Mouse (Mus musculus) midbrain, embryonic 13.5 days (tissue): ENCODE data around the gene Il1r1. TPM values are rescaled to one million over a fixed set of nuclear protein-coding genes. Genes with fewer than 3 reads are reported as not detected.

Source experiments
- ATAC-seq: fragments of 200-750 bp; cut with Nextera tagmentation; 2 replicates; pipeline ENCODE4 v1.8.0; 2017; ENCODE audit warnings: mild to moderate bottlenecking, moderate TSS enrichment, moderate library complexity
- H3K27ac ChIP-seq: fragments of 300-500 bp; sonication (generic); 2 replicates; pipeline ENCODE4 v1.5.1; 2015; ENCODE audit warnings: inconsistent platforms, mild to moderate bottlenecking, moderate library complexity
- H3K27me3 ChIP-seq: fragments of 300-500 bp; sonication (generic); 2 replicates; pipeline ENCODE4 v1.6.1; 2015; ENCODE audit warnings: mild to moderate bottlenecking, inconsistent platforms
- H3K36me3 ChIP-seq: fragments of 300-500 bp; sonication (generic); 2 replicates; pipeline ENCODE4 v1.6.1; 2015; ENCODE audit warnings: mild to moderate bottlenecking, inconsistent platforms
- H3K4me1 ChIP-seq: fragments of 300-500 bp; sonication (generic); replicated peaks from 2 replicates; pipeline ENCODE4 v1.6.1; 2015; ENCODE audit warnings: inconsistent platforms
- H3K4me2 ChIP-seq: fragments of 300-500 bp; sonication (generic); replicated peaks from 2 replicates; pipeline ENCODE4 v1.6.1; 2015; ENCODE audit warnings: moderate library complexity, mild to moderate bottlenecking, inconsistent platforms
- H3K4me3 ChIP-seq: fragments of 300-500 bp; sonication (generic); replicated peaks from 2 replicates; pipeline ENCODE4 v1.5.1; 2015; ENCODE audit warnings: mild to moderate bottlenecking, inconsistent platforms
- H3K9ac ChIP-seq: fragments of 300-500 bp; sonication (generic); replicated peaks from 2 replicates; pipeline ENCODE4 v1.6.1; 2015; ENCODE audit warnings: mild to moderate bottlenecking, inconsistent platforms
- H3K9me3 ChIP-seq: fragments of 300-500 bp; sonication (generic); 2 replicates; pipeline ENCODE4 v1.6.1; 2016; ENCODE audit warnings: mild to moderate bottlenecking, inconsistent platforms
- WGBS: fragments of 180-500 bp; shearing (Covaris S2); methylation state at CpG from one replicate; pipeline ENCODE4 v1.1.7; 2015; 5-methylcytosine and 5-hydroxymethylcytosine counted together
- polyA plus RNA-seq: library from polyadenylated mRNA; unstranded; fragments of >200 nt; fragmentation: Nextera tagmentation; extraction: Ambion mirVana; gene quantifications from 2 replicates; pipeline ENCODE4 v1.2.1, GENCODE M21; 2015

The Il1r1 gene
- polyA plus RNA-seq, 1 experiment from 2014 or later: 0.55 TPM

DNA sequence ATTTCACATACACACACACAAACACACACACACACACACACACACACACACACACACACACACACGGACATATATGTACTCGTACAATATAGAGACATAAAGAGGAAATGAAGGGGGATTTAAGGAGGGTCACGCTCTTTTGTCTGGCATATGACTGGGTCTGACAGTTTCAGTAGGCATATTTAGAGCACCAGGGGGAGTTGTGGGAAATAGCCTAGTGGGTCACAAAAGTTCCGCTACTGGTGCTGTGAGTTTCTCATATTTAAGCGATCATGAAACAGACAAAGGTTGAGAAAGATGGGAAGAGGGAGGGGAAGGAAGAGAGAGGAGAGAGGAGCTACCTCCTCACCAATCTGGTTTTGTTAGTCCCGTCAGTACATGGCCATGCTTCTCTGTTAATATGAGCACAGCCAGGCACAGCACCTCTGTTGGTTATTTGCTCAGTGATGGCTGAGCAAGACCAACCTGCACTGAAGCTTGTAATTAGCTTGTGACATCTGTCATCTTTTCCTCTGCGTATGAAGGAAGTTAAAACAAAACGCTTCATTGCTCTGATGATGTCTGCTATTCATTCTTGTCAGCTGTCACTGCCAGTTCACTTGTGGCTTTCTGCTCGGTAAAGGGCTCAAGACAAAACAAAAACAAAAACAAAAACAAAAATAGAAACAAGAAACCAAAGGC is 37.7 kb downstream of the Il1r1 start:
- H3K27me3 ChIP-seq: 0 out of 2 replicates have a peak, but pooled peaks cover 7% of the 10 kb centered on the region
- WGBS: 85% methylated on average over 9 of the region's 9 CpGs
- H3K27ac ChIP-seq: no peak overlapping the region
- ATAC-seq: no peak
- H3K4me1 ChIP-seq: peaks cover 8% of the 10 kb centered on the region
- no peaks in the 10 kb centered on the region for H3K9me3 ChIP-seq
- no peak overlapping the region for H3K4me3 ChIP-seq
- no peak overlapping the region for H3K9ac ChIP-seq
- H3K4me2 ChIP-seq: no peak overlapping the region
- no peaks in the 10 kb centered on the region for H3K36me3 ChIP-seq

DNA sequence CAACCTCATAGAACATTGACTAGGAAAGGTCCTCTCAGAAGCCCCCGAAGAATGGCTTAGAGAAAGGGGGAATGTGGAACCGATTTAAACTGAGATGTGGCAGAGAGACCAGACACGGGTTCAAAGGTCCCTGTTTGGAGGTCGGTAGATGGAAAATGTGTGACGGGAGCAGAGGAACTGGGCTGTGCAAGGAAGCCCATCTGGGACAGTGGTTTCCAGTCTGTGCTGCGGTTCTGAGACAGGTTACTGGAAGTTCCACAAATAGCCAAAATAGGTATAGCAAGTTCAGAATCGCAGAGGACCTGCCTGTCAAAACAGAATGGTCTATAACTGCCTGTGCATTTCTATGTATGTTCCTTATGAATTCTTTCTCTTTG is 38.2 kb downstream of the Il1r1 start:
- ATAC-seq: no peak
- H3K4me3 ChIP-seq: no peak overlapping the region
- no peaks in the 10 kb centered on the region for H3K36me3 ChIP-seq
- peaks cover 8% of the 10 kb centered on the region for H3K4me1 ChIP-seq
- no peak overlapping the region for H3K27ac ChIP-seq
- no peaks in the 10 kb centered on the region for H3K9me3 ChIP-seq
- 90% methylated on average over 7 of the region's 7 CpGs for WGBS
- H3K27me3 ChIP-seq: 0 out of 2 replicates have a peak, but pooled peaks cover 7% of the 10 kb centered on the region
- H3K4me2 ChIP-seq: no peak overlapping the region
- no peak overlapping the region for H3K9ac ChIP-seq

DNA sequence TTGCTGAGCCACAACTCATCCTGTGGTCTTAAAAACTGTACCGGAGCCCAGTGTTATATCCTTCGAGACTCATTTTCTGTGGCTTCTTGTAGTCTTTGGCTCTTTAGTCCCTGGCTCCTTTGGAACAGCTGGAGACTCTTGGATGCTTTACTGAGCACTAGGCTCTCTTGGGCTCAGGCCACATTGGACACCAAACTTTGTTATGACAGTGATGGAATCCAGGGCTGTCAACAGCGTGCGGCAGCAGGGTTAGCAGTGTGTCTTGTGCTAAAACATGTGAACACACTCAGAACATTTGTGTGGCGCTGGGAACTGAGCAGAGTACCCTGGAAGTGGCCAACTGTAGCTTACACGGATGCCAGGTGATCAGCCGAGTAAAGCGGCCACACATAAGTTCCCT is 38.8 kb downstream of the Il1r1 start:
- Histone ChIP-seq H3K4me1 (peaks cover 8% of the 10 kb centered on the region), H3K4me3 (no peak overlapping the region), H3K9ac (no peak overlapping the region), H3K36me3 (no peaks in the 10 kb centered on the region), H3K9me3 (no peaks in the 10 kb centered on the region), H3K4me2 (no peak overlapping the region), H3K27ac (no peak overlapping the region), H3K27me3 (0 out of 2 replicates have a peak, but pooled peaks cover 7% of the 10 kb centered on the region)
- ATAC-seq: no peak
- 97% methylated on average over 8 of the region's 8 CpGs for WGBS

DNA sequence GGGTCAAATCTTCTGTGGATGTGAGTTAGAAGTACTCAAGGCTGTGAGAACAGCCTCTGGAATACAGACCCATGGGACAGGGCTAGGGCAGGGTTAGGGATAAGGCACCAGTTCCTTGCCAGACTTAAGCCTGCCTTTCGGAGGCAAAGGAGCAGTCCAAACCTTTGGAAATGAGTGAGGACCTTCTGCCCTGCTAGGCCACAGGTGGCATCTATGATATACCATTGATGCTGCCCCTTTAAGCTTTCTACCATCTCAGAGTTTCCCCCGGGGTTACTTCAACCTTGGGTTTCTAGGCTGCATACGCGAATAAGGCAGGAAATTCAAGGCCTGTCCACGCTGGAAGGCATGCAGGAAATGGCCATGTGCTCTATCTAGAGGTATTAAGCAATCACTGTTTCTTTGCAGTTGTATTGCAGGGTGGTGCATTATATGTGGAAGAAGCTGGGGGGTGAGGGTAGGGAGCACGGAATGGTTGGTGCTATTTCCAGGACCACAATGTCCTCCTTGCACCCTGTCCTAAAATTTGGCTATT is 40.5 kb downstream of the Il1r1 start:
- no peak for ATAC-seq
- Histone ChIP-seq H3K27me3 (0 out of 2 replicates have a peak, but pooled peaks cover 7% of the 10 kb centered on the region), H3K4me1 (peaks cover 8% of the 10 kb centered on the region), H3K9me3 (no peaks in the 10 kb centered on the region), H3K9ac (no peak overlapping the region), H3K4me2 (no peak overlapping the region), H3K4me3 (no peak overlapping the region), H3K36me3 (no peaks in the 10 kb centered on the region), H3K27ac (no peak overlapping the region)
- WGBS: 88% methylated on average over 6 of the region's 6 CpGs

DNA sequence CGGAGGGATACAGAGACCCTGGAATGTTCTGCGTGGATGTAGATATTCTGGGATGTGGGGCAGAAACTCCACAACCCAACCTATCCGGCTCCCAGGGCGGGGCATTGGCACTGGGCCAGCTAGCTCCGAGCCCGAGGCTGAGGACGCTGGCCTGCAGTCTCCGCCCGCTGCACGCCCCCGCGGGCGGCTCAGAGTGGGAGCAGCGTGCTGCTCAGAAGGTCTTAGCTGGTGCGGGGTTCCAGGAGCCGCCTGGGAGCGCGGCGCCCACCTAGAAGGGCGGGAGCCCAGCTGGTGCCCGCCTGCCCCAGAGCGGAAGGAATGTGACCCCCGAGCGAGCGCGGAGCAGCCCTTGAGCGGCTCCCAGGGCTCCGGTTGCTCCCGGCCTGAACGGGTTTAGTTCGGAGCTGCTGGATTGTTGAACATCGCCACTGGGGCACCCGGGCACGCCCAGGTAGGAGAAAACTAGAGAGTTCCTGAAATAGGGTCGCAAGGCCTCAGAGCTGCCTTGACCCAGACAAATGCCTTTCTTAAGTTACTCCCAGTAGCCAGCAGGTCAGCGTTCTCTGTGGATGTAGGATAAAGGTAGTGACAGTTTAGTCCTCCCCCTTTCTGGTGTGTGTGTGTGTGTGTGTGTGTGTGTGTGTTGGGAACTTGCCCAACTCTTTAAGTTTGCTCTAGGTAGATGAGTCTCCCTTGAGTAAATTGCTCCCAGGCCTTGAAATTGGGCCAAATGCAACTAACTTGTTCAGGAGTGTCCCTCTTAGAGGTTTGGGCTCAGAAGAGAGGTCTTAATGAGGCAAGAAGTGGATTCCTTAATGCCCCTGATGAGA is 41.8 kb downstream of the Il1r1 start:
- H3K27me3 ChIP-seq: 0 out of 2 replicates have a peak, but pooled peaks cover 7% of the 10 kb centered on the region
- H3K9ac ChIP-seq: peak overlapping the region; percentile 59
- H3K36me3 ChIP-seq: no peaks in the 10 kb centered on the region
- no peak overlapping the region for H3K27ac ChIP-seq
- WGBS: 4% methylated on average over 36 of the region's 36 CpGs
- peak overlapping the region; percentile 82 for H3K4me2 ChIP-seq
- ATAC-seq: peak; percentile 87
- no peaks in the 10 kb centered on the region for H3K9me3 ChIP-seq
- H3K4me1 ChIP-seq: peaks cover 8% of the 10 kb centered on the region
- H3K4me3 ChIP-seq: peak overlapping the region; percentile 45

DNA sequence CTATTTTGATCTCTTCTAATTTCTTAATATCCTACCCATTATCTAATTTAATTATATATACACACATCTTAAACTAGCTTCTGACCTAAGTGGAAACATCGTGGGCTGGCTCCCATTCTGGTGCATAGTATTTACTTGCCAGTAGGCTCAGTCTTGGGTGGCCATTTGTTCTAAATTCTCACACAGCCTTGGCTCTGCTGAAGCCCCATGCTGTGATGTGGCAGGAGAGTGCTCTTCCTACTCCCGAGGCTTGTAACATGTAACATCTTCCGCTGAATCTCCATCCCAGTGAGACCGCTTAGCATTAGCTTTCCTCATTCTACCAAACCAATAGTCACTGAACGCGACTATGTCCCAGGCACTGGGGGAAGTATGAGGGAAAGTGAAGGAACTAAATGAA is 43.0 kb downstream of the Il1r1 start:
- no peak overlapping the region for H3K9ac ChIP-seq
- H3K4me1 ChIP-seq: peaks cover 8% of the 10 kb centered on the region
- H3K4me2 ChIP-seq: no peak overlapping the region
- H3K27me3 ChIP-seq: 0 out of 2 replicates have a peak, but pooled peaks cover 7% of the 10 kb centered on the region
- 90% methylated on average over 6 of the region's 6 CpGs for WGBS
- no peak for ATAC-seq
- no peak overlapping the region for H3K4me3 ChIP-seq
- no peaks in the 10 kb centered on the region for H3K9me3 ChIP-seq
- H3K36me3 ChIP-seq: no peaks in the 10 kb centered on the region
- no peak overlapping the region for H3K27ac ChIP-seq

DNA sequence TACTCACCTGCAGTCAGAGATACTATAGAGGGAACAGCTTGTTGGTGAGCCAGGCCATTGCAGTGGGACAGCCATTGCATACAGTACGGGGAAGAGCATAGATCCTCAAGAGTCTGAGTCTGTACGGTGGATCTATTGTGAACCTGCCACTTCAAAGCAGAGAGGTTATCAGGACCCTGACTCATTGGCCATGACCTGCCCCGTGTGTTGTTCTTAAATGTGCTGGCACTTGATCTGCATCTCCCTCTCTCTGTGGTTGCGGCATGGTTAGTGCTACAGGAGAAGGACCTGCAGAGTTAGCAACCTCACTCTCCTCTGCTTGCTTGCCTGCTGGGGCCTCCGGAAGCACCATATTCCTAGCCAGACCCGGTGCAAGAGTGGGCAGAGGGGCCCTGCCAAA is 43.7 kb downstream of the Il1r1 start:
- peaks cover 8% of the 10 kb centered on the region for H3K4me1 ChIP-seq
- 87% methylated on average over 6 of the region's 6 CpGs for WGBS
- no peak for ATAC-seq

DNA sequence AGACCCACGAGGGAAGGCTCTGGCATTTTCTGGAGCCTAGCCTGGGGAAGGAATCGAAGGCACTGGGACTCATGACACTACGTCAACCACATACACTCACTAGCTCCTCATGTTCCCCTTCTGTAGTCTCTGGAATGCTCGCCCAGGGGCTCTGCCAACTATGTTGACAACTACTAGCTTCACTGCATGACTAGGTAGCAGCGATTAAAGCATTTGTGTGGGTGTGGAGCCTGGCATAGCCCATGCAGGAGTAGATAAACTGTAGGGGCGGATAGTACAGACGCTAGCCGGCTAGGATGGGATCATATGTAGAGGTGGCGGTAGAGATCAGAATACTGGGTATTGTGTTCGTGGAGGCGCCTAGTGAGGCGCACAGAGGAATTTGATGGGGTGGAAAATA is 45.5 kb downstream of the Il1r1 start:
- 94% methylated on average over 12 of the region's 12 CpGs for WGBS
- H3K27ac ChIP-seq: no peak overlapping the region
- H3K4me1 ChIP-seq: peaks cover 8% of the 10 kb centered on the region
- no peak overlapping the region for H3K4me2 ChIP-seq
- no peak for ATAC-seq
- H3K27me3 ChIP-seq: 0 out of 2 replicates have a peak, but pooled peaks cover 7% of the 10 kb centered on the region
- no peaks in the 10 kb centered on the region for H3K9me3 ChIP-seq
- no peak overlapping the region for H3K9ac ChIP-seq
- no peak overlapping the region for H3K4me3 ChIP-seq
- H3K36me3 ChIP-seq: no peaks in the 10 kb centered on the region

More for the DNA sequence above, 43.7 kb downstream of the Il1r1 start:
- Histone ChIP-seq H3K4me2 (no peak overlapping the region), H3K9me3 (no peaks in the 10 kb centered on the region), H3K36me3 (no peaks in the 10 kb centered on the region), H3K4me3 (no peak overlapping the region), H3K27ac (no peak overlapping the region), H3K27me3 (0 out of 2 replicates have a peak, but pooled peaks cover 7% of the 10 kb centered on the region), H3K9ac (no peak overlapping the region)

DNA sequence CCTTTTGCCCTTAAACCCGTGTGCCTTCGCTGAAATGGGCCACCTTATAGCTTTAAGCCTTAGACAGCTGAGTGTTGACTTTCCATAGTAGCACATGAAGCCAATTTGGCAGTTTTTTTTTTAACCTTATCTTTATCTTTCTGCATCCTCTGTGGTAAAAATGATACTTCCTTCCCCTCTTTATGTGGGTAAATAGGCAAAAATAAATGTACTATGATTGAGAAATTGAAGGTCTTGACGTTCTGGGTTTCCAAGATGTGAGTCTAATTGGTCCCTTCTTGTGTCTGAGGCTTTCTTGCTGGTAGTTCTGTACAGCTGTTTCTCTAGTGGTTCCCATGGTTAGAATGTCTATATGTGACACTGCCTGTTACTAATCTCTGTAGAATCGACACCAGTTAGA is 46.2 kb downstream of the Il1r1 start:
- no peak for ATAC-seq
- H3K36me3 ChIP-seq: no peaks in the 10 kb centered on the region
- WGBS: 85% methylated on average over 4 of the region's 4 CpGs

DNA sequence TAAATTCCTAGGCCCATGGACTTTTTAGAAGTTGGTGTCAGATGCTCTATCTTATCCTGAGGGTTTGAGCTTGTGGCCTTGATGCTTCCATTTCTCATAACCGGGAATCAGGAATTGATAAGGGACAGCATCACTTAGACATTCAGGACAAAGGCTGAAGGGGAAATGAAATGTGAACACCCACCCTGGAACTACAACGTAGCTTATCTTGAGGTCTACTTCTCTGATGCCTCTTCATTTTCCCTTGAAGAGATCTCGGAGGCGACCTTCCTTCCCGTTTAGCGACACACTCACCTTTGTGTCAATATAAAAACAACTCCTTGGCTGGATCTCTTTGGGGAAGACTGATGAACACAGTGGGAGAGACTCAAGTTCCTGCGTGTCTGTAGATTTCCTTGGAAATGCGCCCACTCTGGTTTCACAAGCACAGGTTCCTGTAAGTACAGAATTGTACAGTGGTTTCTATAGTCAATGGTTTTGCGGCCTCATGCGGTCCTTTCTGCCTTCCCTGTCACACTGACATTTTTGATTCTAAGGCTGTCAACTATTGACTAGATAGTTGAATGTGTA is 46.7 kb downstream of the Il1r1 start:
- ATAC-seq: no peak
- H3K27ac ChIP-seq: no peak overlapping the region
- H3K9ac ChIP-seq: no peak overlapping the region
- no peaks in the 10 kb centered on the region for H3K9me3 ChIP-seq
- no peaks in the 10 kb centered on the region for H3K36me3 ChIP-seq
- H3K4me2 ChIP-seq: no peak overlapping the region
- peaks cover 4% of the 10 kb centered on the region for H3K4me1 ChIP-seq
- WGBS: 92% methylated on average over 10 of the region's 10 CpGs
- H3K4me3 ChIP-seq: no peak overlapping the region
- 0 out of 2 replicates have a peak, but pooled peaks cover 7% of the 10 kb centered on the region for H3K27me3 ChIP-seq

More for the DNA sequence above, 46.2 kb downstream of the Il1r1 start:
- Histone ChIP-seq H3K4me2 (no peak overlapping the region), H3K27ac (no peak overlapping the region), H3K9ac (no peak overlapping the region), H3K4me1 (peaks cover 8% of the 10 kb centered on the region), H3K4me3 (no peak overlapping the region), H3K27me3 (0 out of 2 replicates have a peak, but pooled peaks cover 7% of the 10 kb centered on the region), H3K9me3 (no peaks in the 10 kb centered on the region)

DNA sequence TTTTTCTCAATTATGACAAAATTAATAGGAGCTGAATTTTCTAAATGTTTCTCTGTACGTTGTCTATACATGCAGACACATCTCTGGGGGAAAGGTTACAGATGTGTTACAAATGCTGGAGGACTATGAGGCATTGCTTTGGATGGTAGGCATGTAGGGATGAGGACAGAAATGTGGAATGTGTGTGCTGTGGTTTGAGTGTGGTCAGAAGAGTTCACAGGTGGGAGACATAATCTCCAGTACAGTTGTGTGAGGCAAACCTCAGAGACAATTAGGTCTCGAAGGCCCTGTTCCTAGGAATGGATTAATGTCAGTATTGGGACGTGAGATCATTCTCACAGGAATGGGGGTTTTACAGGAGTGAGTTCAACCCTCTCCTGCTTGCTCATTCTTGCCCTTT is 47.3 kb downstream of the Il1r1 start:
- 85% methylated on average over 3 of the region's 3 CpGs for WGBS
- no peak overlapping the region for H3K9ac ChIP-seq
- no peak overlapping the region for H3K4me2 ChIP-seq
- H3K36me3 ChIP-seq: no peaks in the 10 kb centered on the region
- H3K4me1 ChIP-seq: no peaks in the 10 kb centered on the region
- H3K27me3 ChIP-seq: 0 out of 2 replicates have a peak, but pooled peaks cover 3% of the 10 kb centered on the region
- no peak overlapping the region for H3K4me3 ChIP-seq
- no peak for ATAC-seq
- no peak overlapping the region for H3K27ac ChIP-seq
- H3K9me3 ChIP-seq: no peaks in the 10 kb centered on the region

DNA sequence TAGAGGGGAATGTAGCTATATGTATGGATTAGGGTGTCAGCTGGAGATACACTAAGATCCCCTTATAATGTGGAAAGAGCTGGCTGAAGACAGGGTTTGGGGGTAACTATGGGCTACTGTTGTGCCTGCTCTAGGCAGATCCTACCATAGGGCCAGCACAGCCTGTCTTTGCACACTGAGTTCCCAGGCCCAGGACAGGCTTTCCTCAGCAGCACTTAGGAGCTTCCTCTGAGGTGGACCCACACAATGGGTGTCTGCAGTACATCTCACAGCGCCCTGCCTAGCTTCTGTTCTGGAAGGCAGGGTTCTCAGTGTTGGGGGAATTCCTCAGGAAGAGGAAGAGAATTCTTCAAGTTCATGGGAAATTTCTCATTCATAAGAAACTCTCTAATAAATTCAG is 48.6 kb downstream of the Il1r1 start:
- 91% methylated on average over 1 of the region's 1 CpGs for WGBS
- Histone ChIP-seq H3K4me3 (no peak overlapping the region), H3K4me2 (no peak overlapping the region), H3K36me3 (no peaks in the 10 kb centered on the region), H3K9ac (no peak overlapping the region), H3K27ac (no peak overlapping the region), H3K9me3 (no peaks in the 10 kb centered on the region), H3K4me1 (no peaks in the 10 kb centered on the region), H3K27me3 (no peaks in the 10 kb centered on the region)
- ATAC-seq: no peak
